Mouse (Mus musculus) NIH3T3 (cell line): ENCODE results near the gene Mid1.

Experiments
- DNase-seq: peaks from one replicate; pipeline ENCODE4 v3.0.0-alpha.2; 2012; ENCODE audit warnings: low read depth

The Mid1 gene

DNA sequence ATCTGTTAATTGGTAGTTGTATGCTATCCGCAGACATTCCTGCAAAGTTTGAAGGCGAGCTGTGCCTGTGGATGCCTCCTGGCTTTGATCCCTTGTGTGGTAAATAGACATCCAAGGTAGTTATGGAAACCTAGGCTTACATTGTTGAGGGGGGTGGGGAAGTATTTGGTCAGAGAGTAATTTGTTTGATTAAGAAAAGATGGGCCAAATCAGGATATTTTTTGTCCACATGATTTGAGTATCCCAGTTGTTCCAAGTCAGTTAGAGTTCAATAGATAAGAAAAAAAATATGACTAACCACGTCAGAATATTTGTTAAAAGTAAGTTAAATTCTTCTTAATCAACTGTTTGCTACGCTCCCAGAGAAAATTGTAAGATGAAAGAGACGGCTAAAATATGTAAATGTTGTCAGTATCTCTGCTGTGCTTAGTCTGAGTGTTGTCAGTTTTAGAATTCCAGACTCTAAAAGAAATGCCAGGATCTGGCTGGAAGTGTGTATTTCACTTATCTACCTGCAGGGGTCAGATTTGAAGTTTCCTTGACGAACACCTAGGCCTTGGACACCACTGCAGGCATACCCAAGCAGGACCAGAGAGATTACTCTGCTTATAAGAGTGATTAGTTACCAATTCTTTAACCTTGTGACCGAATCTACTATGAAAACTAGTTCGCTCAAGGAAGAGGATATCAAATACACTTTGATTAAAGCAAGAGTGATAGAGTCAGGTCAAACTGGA is 198.7 kb downstream of the Mid1 start:
- peak; percentile 37 for DNase-seq

DNA sequence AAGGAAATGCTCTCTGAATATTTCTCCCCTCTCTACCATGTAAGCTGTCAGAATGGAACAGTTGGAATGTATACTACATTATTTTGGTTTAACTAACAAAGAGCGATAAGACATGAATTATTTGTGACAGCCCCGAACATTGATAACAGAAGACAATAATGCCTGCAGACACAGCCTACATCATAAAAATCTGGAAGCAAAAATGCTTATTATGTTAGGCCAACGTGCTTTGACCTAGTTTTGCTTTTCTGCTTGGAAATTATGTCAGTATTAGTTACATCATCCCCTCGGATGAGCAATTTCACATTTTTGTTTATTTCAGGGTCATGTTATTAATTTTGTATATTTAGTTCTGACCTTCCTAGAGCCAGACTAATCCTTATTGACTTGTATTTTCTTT is 205.5 kb downstream of the Mid1 start:
- DNase-seq: no peak

GRCm38 (mm10) chrX:169892100-169892499 is 207.1 kb downstream of the Mid1 start:
- no peak for DNase-seq

GRCm38 (mm10) chrX:169892631-169893030 is 207.6 kb downstream of the Mid1 start:
- DNase-seq: no peak

GRCm38 (mm10) chrX:169899227-169899950 is 214.4 kb downstream of the Mid1 start:
- peak; percentile 6 for DNase-seq

GRCm38 (mm10) chrX:169902860-169903259 is 217.9 kb downstream of the Mid1 start:
- DNase-seq: no peak

DNA sequence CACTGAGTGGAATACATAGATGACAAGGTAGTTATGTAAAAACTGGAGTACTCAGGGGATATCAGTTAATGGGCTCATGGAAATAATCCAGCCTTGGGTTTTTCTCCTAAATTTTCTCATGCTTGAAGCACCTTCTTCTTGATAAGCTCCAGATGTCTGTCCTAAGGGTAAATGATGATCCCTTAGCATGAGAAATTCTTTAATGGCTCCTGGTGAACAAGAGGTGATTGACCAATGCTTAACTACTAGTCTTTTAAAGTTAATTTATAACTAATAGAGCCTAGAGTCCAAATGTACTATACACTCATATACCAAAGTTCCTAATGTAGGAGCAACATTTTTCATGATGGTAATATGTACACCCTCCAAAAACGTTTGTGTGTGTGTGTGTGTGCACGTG is 218.7 kb downstream of the Mid1 start:
- no peak for DNase-seq

- DNase-seq: no peak
Measured at GRCm38 (mm10) chrX:169906054-169906508, 221.1 kb downstream of the Mid1 start.

- DNase-seq: no peak
Measured at GRCm38 (mm10) chrX:169909898-169910297, 224.9 kb downstream of the Mid1 start.

DNA sequence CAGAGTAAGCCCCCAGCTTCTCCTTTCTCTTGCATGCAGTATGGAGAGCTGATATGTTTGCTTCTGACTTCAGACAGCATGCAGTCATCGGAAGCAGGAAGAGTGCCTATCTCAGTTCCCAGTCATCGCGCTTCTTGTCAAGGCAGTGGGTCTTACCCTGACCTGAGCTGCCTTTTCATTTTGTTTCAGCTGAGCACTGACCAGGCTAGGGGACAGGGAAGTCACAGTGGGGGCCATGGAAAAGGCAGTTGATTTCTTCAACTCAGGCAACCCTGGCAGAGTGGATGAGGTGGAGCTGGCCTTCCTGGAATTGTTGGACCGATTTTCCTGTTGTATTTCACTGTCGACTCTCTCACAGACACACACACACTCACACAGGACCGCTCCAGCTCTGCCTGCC is 230.7 kb downstream of the Mid1 start:
- no peak for DNase-seq

- DNase-seq: no peak
Measured at GRCm38 (mm10) chrX:169922541-169922940, 237.5 kb downstream of the Mid1 start.

- no peak for DNase-seq
Measured at GRCm38 (mm10) chrX:169923417-169923816, 238.4 kb downstream of the Mid1 start.

- no peak for DNase-seq
Measured at GRCm38 (mm10) chrX:169925600-169925999, 240.6 kb downstream of the Mid1 start.

GRCm38 (mm10) chrX:169927110-169927817 is 242.3 kb downstream of the Mid1 start:
- DNase-seq: no peak

- DNase-seq: no peak
Measured at GRCm38 (mm10) chrX:169930868-169931267, 245.9 kb downstream of the Mid1 start.

DNA sequence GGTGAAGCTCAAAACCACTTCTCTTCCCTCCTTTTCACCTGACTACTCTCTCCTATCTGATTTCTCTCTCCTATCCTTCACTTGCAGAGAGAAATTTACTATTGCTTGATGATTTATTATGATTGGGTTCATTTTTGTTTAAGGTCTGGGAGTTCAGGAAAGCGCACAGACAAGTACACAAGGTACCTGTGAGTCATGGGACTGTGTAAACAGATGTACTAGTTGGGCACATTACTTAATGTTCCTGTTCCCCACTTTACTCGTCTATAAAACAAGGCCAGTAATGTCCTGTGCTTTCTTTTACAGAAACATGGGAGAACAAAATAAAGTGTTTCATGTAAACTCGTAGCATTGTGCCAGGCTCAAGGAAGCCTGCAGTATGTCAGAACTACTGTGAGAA is 248.2 kb downstream of the Mid1 start:
- no peak for DNase-seq

DNA sequence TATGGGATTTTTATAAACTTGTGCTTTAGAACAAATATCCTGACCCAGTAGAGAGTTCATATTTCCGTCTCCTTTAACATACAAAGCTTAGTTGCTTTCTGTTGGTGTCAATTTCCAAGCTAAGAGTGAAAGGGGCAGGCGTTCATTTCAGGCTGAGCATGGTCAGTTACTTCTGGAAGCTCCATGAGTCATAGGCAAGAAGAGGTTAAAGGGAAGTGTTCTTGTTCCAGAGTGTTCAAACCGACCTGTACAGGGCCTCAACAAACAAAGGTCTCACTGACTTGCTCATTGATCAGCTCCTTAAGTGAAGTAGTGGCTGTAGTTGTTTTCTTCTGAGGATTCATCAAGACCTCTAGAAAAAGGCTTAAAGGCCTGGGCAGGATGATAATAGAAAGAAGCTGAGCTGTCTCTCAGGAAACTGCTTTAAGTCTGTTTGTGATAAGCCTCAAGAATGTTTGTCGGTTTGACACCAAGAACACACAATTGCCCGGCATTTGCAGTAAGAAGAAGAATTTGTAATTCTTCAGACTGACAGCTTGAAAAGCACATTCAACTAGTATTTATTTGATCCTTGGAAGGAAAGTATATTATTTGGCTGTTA is 252.2 kb downstream of the Mid1 start:
- peak; percentile 19 for DNase-seq

DNA sequence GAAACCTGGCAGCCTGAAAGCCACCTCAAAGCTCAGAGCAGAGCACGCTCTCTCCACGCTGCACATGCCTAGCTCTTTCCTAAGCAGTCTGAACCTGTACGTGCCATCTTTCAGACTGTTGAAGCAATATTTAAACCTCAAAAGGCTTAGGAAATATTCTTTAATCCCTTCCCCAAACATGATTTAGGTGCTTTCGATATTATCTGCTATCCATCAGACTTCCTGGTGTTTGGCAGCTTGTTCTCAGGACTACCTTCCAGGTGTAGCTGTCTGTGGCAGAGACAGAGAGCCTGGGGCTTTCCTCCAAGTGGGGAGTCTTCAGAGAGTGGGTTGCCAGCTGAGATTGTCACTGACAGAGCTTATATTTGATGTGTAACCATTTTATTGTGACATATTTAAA is 255.5 kb downstream of the Mid1 start:
- DNase-seq: no peak

- peak; percentile 83 for DNase-seq
Measured at GRCm38 (mm10) chrX:169950596-169950995, 265.6 kb downstream of the Mid1 start.

GRCm38 (mm10) chrX:169969337-169969736 is 284.3 kb downstream of the Mid1 start:
- DNase-seq: no peak

- peak; percentile 22 for DNase-seq
Measured at GRCm38 (mm10) chrX:169969765-169970164, 284.8 kb downstream of the Mid1 start.

DNA sequence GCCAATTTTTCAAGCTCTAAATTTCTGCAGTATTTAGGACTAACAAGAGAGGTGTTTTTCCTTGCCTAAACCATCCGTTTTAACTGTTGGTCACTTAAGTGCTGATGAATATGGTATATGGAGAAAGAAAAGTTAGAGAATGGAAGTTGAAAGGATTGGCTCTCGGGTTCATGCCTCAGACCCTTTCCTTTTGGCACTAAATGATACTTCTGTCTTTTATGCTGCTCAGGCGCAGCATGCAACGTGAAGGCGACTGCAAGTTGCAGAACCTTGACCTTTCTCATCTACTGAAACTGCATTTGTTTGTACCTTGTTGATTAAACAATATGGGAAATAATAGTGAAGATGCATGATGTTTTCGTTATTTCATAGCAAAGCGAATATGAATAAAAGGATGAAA is 285.5 kb downstream of the Mid1 start:
- peak; percentile 22 for DNase-seq
